Mouse (Mus musculus) left cerebral cortex, postnatal 25 days (tissue): ENCODE measurements around the gene Tbccd1. TPM values are rescaled to one million over a fixed set of nuclear protein-coding genes. Genes with fewer than 3 reads are reported as not detected.
A peak's percentile ranks its signal among the peaks of the same experiment; 100 is the strongest.

Experiments
- DNase-seq, 2 experiments: peaks; one replicate each; pipeline ENCODE4 v3.0.0; 2022; ENCODE audit warnings: low spot score in 2 of 2, mixed read lengths in 1 of 2
- intact Hi-C: fragments of 180-260 bp; cut with DNase I; formaldehyde crosslinking; loops from one replicate; pipeline ENCODE4 v1.15.1; 2025
- total RNA-seq, 2 experiments: library from RNA; stranded (reverse); gene quantifications; 2 replicates each; pipeline ENCODE4 v1.2.3; 2021

Gene Tbccd1
- total RNA-seq, 2 experiments from 2014 or later: 13.8 to 14.2 TPM

DNA sequence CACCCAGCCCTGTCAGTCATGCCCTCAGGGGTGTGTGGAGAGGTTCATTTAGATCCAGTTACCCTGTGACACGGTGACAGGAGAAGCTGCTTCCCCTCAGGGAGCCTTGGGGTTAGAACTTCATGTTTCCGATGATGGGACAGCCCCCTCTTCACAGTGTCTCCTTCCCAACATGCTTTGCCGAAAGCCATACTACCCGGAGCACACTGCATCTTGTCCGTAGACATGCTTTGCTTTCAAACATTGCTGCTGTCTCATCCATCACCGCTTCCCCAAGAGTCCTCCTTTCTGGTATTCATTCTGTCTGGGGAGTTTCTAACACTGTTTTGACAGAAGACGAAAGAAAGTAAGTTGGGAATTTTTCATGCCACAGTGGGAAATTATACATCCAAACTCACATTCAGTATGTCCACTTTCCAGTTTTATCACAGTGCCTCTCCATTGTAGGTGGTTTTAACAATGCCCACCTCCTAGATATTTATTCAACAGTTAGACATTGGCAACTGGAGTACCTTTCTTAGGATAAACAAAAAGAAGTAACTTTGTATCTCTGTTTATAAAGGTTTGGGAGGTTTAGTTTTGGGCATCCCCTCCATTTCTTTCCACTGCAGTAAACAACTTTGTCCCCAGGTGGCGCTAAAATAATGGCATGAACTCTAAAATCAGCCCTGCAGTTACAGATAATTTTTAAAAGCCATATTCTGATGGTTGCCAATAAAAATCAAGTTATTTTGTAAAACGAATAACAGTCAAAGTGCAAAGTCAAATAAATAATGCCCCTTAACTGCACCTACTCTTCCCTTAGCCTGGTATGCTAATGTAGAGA, 19.0 kb upstream of the Tbccd1 start:
- peak; percentile 22 to 25 for DNase-seq

DNA sequence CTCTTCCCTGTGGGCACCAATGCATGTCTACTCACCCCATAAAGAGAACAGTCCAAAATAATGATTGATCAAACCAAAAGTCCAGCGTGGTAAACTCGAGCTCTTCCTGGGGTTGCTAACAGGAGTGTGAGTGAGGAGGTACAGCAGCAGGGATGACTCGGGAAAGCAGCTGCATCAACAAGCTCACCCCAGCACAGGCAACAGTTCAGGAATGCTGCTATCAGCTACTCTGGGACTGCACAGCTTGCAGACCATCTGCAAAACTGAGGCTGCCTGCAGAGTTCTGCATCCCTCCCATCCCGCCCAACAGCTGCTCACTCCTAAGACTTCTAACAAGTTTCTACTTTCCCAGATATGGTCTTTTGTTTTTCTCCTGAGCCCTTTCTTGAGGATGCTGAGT, 15.9 kb upstream of the Tbccd1 start:
- intact Hi-C loops: no loop called here
- no peak for DNase-seq

More for the DNA sequence above, 19.0 kb upstream of the Tbccd1 start:
- intact Hi-C loops: loop anchor here (1.0 to 2.0 kb wide), 2 partner anchors 170 to 258 kb away; no protein-coding TSS in a partner anchor

DNA sequence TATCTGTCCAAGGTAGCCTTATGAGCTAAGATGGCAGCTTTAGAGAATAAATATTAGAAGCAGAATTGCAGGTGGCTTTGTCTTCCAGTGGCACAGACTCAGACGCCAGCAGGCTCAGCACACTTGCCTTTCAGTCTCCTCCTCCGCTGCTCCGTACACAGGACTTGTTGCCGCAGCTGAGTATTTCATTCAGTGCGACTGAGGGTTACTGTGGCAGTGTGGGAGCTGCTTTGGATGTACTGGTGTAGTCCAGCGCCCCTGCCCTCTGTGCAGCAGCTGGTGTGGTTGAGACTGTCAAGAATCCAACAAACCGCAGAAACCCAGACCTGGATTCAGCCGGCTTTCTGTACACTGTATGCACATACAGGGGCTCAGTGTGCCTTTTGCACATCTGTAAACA, 14.9 kb upstream of the Tbccd1 start:
- DNase-seq: no peak
- intact Hi-C loops: no loop called here

DNA sequence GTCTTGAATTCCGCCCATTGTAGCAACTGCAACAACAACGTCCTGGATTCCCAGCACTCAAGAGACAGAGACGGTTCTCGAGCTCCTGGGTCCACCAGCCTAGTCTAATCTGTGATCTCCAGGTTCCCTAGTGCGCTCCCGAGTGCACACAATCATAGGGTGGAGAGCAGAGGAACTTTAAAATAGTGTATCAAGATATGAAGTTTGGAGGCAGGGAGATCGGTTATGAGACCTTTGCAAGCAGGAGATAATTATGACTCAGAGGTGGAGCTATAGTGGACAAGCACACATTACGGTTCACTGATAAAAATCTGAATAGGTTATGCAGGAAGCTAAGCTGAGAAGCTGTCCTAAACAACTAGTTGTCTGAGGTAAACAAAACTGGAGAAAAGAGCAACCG, 696 bp downstream of the Tbccd1 start:
- intact Hi-C loops: loop anchor here (5.0 kb wide), 1 partner anchor 251 kb away; the partner anchor contains the start of gene Eif4a2

DNA sequence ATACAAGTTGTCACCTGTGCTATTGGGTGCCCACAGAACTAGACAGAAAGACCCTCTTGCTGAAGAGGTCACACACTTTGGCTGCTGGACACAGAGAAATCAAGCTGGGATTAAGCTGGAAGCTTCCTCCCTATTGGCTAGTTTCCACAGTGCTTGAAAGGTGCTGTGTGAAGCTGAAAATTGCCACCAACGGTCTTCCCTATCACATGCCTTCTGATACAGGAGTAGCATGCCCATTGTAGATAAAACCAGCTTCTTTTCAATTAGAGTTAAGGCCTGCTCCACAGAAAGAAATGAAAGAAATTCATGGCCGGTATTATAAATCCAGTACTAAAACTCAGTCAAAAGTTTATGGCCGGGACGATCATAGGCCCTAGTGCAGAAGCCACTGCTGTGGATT, 4.8 kb downstream of the Tbccd1 start:
- no peak for DNase-seq
- intact Hi-C loops: no loop called here

More for the DNA sequence above, 696 bp downstream of the Tbccd1 start:
- DNase-seq: no peak

DNA sequence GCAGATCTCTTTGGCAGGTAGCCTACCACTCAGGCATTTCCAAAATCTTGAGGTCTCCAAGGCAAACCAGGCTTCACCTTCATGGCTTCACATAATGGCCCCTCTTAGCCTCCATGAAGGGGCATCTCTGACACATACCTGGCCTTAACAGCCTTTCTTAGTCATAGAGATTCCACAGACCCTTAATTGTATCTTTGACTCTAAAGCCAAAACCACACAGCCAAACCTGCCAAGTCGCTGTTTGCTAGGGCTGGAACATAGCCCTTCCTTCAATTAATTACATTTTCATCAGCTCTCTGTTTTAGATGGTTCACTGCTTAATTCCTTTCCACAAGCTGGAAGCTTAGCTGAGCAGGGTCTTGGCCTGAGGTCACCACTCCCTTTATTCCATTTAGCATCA, 9.1 kb downstream of the Tbccd1 start:
- no peak for DNase-seq
- intact Hi-C loops: no loop called here

DNA sequence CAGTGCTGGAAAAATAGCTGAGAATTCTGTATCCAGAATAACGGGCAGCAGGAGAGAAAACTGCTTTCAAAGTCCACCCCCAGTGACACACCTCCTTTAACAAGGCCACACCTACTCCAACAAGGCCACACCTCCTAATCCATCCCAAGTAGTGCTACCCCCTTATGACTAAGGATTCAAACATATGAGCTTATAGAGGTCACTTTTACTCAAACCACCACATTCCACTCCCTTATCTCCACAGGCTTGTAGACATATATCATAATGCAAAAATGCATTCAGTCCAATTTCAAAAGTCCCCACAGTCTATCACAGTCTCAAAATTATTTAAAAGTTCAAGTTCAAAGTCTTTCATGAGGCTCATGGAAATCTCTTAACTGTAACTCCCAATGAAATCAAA, 9.8 kb downstream of the Tbccd1 start:
- intact Hi-C loops: no loop called here
- no peak for DNase-seq

DNA sequence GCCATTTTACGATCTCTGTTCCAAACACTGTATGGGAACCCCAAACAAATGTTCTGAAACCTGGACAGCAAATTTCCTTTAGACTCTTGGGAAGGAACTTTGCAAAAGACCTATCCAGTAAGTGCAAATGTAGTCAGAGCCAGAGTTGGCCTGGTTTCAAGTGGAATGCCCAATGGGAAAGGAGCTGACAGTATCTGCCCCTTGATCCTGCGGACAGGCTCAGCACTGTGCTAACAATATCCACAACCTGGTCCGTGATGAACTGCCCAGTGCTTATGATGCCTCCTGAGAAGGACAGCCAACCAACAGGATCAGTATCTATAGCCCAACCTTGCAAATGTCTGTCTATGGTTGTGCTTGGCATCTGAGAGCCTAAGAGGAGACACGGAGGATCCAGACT, 12.0 kb downstream of the Tbccd1 start:
- intact Hi-C loops: no loop called here
- DNase-seq: no peak

DNA sequence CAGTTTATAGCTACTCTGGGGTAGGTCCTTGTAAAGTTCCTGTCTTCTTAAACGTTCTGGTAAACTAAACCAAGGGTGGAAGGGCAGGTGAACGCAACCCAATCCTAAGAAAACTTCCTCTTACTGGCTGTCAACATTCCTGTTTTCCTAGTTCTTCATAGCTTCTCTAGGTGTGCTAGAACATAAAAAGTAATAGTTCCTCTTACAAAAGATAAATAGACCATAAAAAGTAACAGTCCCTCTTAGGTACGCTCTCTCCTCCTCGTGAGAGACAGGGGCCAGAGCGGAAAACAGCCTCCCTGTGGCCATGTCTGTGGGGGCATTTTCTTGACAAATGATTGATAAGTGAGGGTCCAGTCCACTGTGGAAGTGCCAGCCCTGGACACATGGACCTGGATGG, 12.6 kb downstream of the Tbccd1 start:
- intact Hi-C loops: no loop called here
- DNase-seq: no peak

DNA sequence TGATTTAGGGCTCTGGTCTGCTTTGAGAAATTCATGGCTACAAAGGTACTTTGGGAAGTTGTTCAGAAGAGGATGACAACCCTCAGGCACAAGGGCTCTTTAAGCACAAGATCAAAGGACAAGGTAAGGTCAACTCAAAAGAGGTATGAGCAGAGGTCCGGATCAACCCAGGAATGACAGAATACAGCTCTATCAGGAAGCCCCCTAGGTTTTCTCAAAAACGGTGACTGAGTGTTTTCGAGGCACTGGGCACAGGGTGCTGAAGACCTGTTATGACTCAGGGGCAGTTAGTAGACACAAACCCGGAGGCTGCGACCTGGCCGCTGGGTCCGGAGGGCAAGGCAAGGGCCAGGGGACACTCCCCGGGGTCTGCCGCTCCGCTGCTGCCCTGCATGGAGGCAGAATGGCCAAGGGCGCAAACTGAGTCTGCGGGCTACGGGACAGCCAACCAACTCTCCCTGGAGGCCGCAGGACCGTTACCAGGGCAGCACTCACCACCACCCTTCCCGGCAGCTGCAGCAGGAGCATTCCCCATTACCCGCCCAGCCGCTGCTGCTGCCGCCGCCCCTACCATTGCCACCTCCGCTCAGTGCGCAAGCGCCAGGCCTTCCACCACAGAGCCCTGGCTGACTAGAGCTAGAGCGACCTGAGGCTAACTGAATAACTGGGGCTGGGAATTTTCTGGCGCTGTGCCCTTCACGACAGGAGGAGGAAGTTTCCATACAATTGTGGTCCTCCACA, 13.2 kb downstream of the Tbccd1 start:
- DNase-seq: peak; percentile 71 to 80
- intact Hi-C loops: no loop called here

DNA sequence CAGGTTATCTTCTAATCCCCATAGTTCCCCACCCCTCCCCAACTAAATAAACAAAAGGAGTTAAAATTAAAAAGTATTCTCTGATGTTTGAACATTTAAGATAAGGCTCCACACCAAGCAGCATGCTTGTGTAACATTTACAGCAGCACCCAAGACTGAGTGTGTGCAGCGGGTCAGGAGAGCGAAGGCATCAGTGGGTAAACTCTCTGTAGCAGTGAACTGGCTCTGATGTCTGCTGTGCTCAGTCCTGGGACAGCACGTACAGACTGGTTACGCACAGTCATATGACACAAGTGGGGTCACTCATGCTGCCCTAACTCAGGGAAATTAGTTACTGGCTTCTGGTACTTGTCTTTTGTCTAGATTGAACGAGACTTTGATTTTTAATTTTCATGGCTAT, 14.6 kb downstream of the Tbccd1 start:
- intact Hi-C loops: no loop called here
- DNase-seq: no peak

DNA sequence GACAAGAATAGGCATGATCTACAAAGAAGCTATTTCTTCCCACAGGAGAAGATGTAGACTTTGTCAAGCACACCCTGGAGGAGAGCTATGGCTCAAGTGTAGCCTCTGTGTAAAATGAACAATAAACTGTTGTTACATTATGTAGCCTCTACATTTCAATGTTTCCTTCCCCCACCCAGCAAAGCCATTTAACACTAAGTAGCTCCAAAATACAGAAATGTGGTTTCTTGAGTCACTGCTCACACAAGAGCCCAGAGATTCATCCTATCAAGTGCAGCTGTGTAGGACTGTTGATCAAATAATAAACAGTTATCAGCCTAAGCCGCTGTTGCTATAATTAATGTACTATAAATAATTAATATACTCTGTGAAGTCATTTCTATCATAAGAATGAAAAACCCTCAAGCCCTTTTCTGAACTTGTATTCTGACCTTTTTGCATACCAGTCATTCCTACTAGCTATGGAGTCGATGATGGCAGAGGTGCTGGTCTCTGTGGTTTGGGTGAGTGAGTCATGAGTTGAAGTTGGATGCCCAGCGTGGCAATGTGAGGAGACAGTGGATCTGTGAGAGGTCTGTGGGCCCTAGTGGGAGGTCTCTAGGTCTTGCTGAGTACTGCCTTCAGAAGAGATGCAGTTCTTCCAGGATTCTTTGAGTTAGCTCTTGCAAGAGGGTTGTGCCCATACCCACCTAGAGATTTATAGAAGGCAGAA, 18.2 kb downstream of the Tbccd1 start:
- no peak for DNase-seq
- intact Hi-C loops: no loop called here

DNA sequence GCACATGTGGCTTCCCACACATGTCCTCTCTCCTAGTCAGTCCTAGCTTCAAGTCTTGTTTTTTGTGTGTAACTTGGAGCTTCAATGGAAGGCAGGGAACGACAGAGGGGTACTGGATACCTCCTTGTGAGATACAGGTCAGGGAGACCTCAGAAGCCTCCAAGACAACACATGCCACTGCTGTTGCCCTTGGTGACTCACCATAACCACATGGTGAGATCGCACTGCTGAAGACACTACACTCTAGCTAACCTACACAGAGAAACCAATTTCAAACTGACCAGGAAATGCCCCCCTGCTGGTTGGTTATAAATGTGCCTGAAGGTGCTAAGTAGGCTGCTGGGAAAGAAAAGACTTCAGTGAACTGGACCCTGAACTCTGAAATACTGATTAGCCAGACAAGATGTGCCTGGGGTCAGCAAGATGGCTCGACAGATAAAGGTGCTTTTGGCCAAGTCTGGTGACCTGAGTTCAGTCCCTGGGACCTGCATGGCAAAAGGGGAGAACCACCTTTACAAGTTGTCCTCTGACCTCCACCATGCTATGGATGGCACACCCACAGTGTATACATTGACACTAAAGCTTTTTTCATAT, 24.4 kb downstream of the Tbccd1 start:
- intact Hi-C loops: no loop called here
- no peak for DNase-seq

DNA sequence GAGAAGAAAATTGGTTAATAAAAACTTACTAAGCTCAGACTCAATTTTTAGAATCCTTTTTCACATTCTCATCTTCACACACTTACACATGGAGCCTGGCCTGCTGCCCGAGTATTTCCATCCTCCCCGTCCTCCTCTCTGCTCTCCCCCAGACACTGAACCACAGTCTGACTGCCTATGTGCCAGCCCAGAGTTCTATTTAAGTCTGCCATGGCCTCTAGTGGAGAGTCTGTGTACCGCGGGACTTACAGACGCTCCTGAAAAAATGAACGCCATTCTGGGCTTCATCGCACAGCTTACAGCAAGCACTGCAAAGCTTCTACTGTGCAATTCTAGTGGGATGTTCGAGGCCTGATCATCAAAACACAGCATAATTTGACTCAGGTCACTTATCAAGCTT, 36.7 kb downstream of the Tbccd1 start:
- intact Hi-C loops: no loop called here
- peak; percentile 34 to 85 for DNase-seq

DNA sequence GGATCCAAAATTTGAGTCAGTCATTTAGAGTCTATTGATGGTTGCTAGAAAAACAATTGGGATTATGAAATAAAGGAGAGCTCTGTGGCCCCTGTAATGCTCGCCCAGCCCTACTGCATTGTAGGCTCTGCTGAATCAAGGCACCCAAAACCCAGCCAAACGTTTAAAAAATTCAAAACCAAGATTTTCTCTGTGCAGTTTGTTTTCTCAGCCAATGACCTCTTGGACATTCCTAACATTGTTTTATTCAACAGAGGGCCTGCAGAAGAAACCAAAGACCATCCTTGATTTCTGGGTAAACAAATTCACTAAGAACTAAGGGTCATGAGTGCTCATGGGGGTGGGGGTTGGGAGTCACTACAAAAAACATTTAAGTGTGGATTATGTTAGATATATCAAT, 46.0 kb downstream of the Tbccd1 start, which contains the start of gene Crygs:
Crygs (minus strand) TSS at position 101 of the 400 bp plus-strand sequence.
- no peak for DNase-seq
- intact Hi-C loops: no loop called here

DNA sequence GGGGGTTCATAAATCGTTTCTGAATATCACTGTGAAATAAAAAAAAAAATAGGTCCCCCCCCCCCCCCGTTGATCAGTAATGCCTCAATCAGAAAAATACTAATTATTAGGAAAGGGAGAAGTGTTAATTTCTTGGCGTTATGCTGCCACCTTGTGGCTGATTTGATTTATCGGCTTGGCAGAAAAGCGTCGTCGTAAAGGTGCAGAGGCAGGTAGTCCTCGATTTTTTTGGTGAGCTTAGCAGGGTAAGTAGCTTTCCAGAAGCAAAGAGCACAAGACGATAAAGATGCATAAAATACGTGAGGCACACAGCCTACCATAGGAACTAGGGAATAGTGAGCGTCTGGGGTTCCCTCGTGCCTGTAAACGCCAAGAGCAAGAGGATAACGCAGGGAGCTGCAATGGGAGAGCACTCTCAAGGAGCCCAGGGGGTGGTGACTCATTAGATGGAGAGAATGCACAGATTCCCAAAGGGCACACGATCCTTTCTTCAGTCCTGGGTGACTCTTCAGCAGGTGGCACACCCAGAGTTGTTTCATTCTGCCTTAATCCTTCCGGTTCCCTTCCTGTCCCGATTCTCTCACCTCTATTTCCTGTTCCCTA, 49.9 kb downstream of the Tbccd1 start:
- peak; percentile 48 to 58 for DNase-seq
- intact Hi-C loops: loop anchor here (1.0 to 2.0 kb wide), 2 partner anchors 243 to 497 kb away; no protein-coding TSS in a partner anchor

DNA sequence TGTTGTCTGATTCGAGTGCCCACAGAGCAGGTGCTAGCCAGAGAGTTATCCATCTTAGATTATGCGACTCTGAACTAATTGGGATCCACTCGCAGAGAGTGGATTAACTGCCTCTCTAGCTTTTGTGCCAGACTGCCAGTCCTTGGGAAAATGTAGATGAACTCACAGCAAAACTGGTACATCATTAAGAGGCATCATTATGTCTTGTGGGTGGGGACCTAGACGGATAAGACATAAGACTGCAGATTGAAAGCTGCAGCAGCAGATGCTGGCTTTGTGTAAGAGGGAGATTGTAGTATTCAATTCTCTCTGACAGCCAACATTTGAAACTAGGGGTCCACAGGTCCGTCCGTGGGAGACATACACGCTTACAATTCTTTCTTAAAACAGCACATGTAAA, 54.7 kb downstream of the Tbccd1 start:
- DNase-seq: no peak
- intact Hi-C loops: no loop called here

DNA sequence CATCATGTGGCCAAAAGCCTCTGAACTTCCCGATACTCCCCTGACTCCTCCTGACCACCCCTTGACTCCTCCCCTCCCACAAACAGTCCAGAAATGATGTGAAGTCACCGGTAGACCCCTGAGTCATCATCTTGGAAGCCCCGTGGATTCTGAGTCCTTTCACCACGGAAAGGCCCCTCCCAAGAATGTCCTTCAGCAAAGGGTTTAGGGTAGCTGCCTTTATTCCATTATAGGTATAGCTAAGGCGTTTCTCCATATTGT, 56.7 kb downstream of the Tbccd1 start:
- no peak for DNase-seq
- intact Hi-C loops: no loop called here

DNA sequence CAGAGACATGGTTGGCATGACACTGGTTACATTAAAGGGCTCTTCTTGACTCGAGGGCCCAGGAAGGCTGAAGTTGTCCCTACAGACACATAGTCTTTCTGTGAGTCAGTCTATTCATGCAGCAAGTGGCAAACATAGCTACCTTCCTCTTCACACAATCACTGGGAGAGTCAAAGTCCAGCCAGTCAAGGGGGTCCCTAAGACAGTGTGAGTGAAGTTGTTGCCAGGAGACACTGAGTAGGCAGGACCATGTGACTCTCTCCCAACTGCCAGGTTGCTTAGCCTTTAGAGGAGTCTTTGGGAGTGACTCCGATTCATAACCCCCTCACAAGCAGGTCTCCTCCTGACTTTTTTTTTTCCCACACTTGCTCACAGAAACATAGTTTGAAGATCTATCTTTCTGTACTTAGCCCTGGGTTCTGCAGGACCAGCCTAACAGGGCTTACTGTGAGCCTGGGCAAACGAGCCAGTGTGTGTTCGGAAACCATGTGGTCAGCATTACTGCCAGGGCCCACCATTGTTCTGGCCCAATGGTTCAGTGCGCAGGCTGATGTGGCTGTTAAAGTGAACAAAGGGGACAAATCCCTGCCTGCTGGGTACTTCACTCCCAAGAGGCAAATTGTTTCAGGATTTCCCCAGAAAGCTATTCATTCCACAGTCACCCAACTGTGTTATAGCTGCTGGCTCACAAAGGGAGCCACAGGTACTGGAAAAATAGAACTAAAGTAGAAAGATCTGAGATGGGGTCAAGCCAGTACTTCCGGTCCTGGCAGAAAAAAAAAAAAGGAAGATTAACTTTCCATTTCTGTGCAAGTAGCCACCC, 57.2 kb downstream of the Tbccd1 start:
- no peak for DNase-seq
- intact Hi-C loops: no loop called here
